Mouse (Mus musculus) CD4-positive naive resting alpha-beta T cell, adult 57 days (primary cell): Measurements from ENCODE around the gene Olfr766-ps1. TPM values are rescaled to one million over a fixed set of nuclear protein-coding genes. Genes with fewer than 3 reads are reported as not detected.

Experiments
- total RNA-seq: library from RNA; stranded (reverse); gene quantifications from one replicate; pipeline ENCODE4 v1.2.4, GENCODE M21; 2023

The Olfr766-ps1 gene
- not detected for total RNA-seq

DNA sequence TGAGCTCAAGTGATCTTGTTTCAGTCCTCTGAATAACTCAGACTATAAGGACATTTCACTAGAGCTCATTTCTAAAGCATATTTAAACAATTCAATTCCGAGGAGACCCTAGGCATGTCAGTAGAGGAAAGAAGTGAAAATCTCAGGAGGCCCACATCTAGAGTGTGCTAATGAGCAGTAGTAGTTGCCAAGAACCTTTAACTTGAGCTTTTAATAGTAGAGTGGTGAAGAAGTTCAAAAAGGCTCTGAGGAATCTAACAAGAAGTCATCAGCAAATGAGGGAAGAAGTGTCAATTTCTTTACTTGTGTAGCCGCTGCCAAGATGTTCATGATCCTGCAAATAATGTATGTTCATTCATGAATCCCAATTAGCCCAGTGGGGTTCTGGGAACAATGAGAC lies at the start of gene Olfr766-ps1:
Olfr766-ps1 (minus strand) TSS at position 101 of the 400 bp plus-strand sequence.

DNA sequence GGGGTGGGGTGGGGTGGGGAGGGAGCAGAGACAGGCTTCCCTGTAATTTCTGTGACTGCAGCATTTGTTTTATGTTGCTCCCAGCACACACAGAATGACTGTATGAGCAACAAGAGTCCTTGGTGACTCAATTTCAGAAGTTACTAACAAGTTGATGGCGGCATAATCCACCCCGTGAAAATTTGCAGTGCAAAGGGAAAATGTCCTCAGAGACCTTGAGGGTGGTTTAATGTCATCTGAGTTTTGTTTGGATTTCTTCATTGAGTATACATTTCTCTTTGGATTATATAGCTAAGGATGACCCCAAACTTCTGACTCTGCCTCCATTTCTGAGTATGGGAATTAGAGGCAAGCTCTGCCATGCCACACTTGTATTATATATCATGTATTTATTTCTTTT lies 49.0 kb upstream of the Olfr766-ps1 start, which contains the start of gene Olfr769:
Olfr769 (minus strand) TSS at position 101 of the 400 bp plus-strand sequence.

DNA sequence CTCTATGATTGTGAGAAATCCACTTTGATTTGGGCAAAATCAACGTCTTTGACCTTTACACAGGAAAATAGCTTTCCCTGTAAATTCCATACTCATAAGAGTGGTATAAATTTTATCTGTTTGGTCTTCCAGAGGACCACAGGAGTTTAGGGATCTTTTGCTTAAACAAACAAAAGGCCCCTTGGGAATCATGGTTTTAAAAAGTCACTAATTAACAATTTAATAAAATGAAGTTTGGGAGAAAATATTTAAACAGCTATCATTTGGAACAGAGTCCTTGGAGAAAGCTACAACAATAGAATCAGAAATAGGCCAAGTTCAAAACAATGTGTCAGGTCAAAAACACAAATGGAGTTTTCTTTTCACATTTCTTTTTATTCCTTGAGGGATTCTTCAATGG lies 30.5 kb upstream of the Olfr766-ps1 start, which contains the start of gene Olfr768:
Olfr768 (minus strand) TSS at position 101 of the 400 bp plus-strand sequence.

DNA sequence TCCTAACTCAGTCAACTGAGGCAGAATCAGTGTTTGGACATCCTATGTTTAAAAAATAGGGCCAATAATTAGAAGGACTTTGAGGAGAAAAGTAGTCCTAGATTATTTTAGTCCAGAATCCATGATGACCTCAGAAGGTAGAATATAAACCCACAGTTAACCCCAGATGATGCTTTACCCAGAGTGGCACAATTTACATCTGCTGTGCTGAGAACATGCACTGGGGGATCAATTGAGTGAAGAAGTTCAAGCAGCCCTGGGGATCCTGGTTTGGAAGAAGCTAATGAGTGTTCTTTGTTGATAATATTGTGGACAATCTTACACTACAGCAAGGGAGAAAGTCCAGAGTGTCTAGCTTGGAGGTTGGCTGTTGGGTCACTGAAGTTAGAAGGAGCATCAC lies 14.0 kb upstream of the Olfr766-ps1 start, which contains the start of gene Olfr767:
Olfr767 (minus strand) TSS at position 101 of the 400 bp plus-strand sequence.

DNA sequence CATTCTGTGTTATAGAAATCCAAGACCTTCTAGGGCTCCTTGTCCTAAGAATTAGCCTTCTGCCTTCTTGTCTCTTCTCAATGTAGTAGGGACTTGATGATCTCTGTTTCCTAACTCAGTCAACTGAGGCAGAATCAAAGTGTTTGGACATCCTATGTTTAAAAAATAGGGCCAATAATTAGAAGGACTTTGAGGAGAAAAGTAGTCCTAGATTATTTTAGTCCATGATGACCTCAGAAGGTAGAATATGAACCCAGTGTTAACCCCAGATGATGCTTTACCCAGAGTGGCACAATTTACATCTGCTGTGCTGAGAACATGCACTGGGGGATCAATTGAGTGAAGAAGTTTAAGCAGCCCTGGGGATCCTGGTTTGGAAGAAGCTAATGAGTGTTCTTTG lies 18.9 kb downstream of the Olfr766-ps1 start, which contains the start of gene Olfr765:
Olfr765 (minus strand) TSS at position 101 of the 400 bp plus-strand sequence.

DNA sequence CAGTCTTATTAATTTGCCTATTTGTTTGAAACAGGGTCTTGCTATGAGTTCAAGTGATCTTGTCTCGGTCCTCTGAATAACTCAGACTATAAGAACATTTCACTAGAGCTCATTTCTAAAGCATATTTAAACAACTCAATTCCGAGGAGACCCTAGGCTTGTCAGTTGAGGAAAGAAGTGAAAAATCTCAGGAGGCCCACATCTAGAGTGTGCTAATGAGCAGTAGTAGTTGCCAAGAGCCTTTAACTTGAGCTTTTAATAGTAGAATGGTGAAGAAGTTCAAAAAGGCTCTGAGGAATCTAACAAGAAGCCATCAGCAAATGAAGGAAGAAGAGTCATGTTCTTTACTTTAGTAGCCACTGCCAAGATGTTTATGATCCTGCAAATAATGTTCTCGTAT lies 29.0 kb downstream of the Olfr766-ps1 start, which contains the start of gene Olfr764-ps1:
Olfr764-ps1 (minus strand) TSS at position 101 of the 400 bp plus-strand sequence.

Other genes starting within 250 kb of the Olfr766-ps1 start
- gene Ormdl2, start 247.3 kb downstream of the Olfr766-ps1 start, total RNA-seq: 16.0 TPM
- gene Gdf11, start 177.3 kb downstream of the Olfr766-ps1 start, total RNA-seq: 11.5 TPM
- gene Cd63, start 168.0 kb downstream of the Olfr766-ps1 start, total RNA-seq: 2.3 TPM
- 12.7 TPM for gene Rdh5, start 146.1 kb downstream of the Olfr766-ps1 start, total RNA-seq
- gene Bloc1s1, start 144.9 kb downstream of the Olfr766-ps1 start, total RNA-seq: 54.9 TPM
- gene Itga7, start 135.2 kb downstream of the Olfr766-ps1 start, total RNA-seq: 8.2 TPM
- not detected for gene Mettl7b, start 108.0 kb downstream of the Olfr766-ps1 start, total RNA-seq
- 2.8 TPM for gene Olfr9, start 79.5 kb downstream of the Olfr766-ps1 start, total RNA-seq
- gene Olfr763, start 58.2 kb downstream of the Olfr766-ps1 start, total RNA-seq: not detected
- gene Olfr764-ps1, start 29.1 kb downstream of the Olfr766-ps1 start, total RNA-seq: not detected
- gene Olfr765, start 19.0 kb downstream of the Olfr766-ps1 start, total RNA-seq: not detected
- not detected for gene Olfr767, start 13.9 kb upstream of the Olfr766-ps1 start, total RNA-seq
- not detected for gene Olfr768, start 30.4 kb upstream of the Olfr766-ps1 start, total RNA-seq
- not detected for gene Olfr769, start 48.9 kb upstream of the Olfr766-ps1 start, total RNA-seq
- not detected for gene Olfr770, start 70.0 kb upstream of the Olfr766-ps1 start, total RNA-seq
- gene Olfr771, start 95.8 kb upstream of the Olfr766-ps1 start, total RNA-seq: not detected
- not detected for gene Olfr772, start 108.9 kb upstream of the Olfr766-ps1 start, total RNA-seq
- not detected for gene Olfr773, start 118.4 kb upstream of the Olfr766-ps1 start, total RNA-seq
- gene Olfr774, start 167.2 kb upstream of the Olfr766-ps1 start, total RNA-seq: not detected
- not detected for gene Olfr775, start 179.4 kb upstream of the Olfr766-ps1 start, total RNA-seq
- gene Olfr776, start 190.2 kb upstream of the Olfr766-ps1 start, total RNA-seq: not detected
- gene Olfr777, start 202.5 kb upstream of the Olfr766-ps1 start, total RNA-seq: not detected
- not detected for gene Olfr780, start 249.1 kb upstream of the Olfr766-ps1 start, total RNA-seq